Mouse (Mus musculus): ENCODE measurements around the gene Rpl27a.

Rpl27a gene

DNA sequence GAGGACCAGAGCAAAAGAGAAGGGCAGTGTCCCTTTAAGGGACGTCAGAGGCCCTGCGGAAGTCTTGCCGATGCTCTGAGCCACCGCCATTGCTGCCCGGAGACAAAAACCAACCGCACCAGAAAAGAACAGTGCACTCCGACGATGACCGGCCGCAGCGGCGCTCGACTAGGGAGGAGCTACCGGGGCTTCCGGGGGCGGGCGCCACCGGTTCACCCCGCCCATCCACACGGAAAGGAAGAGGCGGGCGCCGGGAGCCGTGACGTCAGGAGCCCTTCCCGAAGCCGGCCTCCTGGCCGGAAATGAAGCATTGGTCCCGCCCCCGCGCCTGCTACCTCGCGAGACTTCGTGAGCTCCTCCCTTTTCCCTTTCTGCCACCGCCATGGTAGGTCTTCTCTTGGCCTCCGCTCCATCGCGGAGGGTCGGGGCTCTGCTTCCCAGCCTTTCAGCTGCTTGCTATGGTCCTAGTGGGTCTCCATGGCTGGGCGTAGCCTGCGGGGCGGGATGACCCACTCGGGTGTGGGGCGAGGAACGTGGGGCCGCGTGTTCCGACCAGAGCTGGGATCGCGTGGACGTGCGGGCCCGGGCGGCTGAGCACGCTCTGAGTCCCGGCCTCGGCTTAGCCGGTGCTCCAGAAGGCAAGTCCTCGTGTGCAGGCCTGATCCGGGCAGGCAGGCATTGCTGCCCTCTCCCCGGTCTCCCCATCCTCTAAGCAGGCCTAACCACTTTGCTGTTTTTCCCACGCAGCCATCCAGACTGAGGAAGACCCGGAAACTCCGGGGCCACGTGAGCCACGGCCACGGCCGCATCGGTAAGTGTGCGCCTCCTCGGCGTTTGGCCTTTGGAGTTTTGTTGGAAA, at the start of gene Rpl27a:
Gene Rpl27a (plus strand): TSS at position 310 of the 859 bp plus-strand sequence.
- Histone ChIP-seq H3K27me3 (ENCODE audit: control insufficient read depth, insufficient read depth, low read length, poor library complexity, severe bottlenecking) (no peaks in the 10 kb centered on the region), H3K36me3 (ENCODE audit: control insufficient read depth, insufficient read depth, low read length, poor library complexity, severe bottlenecking) (peaks cover 7% of the 10 kb centered on the region; the same call in 1 of the 2 replicates)
- DNase-seq (ENCODE audit: low read depth, low spot score) = peak; percentile 99

DNA sequence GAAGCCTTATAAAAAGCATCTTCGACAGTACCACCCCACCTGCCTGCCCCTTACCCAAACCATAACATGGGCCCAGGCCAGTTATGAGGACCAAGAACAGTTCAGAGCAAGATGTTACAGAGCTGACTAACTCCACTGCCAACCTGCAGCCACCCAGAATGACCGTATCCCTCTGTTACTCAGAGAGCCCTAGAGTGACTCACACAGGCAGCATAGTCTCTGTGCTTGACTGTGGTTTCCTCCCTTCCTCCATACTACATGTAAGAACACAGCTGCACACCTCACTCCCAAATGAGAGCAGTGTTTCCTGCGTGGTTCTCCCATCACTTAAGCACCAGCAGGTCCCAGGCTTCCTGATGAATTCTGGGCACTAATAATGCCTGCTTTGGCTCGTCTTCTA, 48.2 kb upstream of the Rpl27a start:
- no peaks in the 10 kb centered on the region for H3K36me3 ChIP-seq (ENCODE audit: control insufficient read depth, insufficient read depth, low read length, poor library complexity, severe bottlenecking)
- no peak for DNase-seq (ENCODE audit: low read depth, low spot score)
- H3K27me3 ChIP-seq (ENCODE audit: control insufficient read depth, insufficient read depth, low read length, poor library complexity, severe bottlenecking) = no peaks in the 10 kb centered on the region

DNA sequence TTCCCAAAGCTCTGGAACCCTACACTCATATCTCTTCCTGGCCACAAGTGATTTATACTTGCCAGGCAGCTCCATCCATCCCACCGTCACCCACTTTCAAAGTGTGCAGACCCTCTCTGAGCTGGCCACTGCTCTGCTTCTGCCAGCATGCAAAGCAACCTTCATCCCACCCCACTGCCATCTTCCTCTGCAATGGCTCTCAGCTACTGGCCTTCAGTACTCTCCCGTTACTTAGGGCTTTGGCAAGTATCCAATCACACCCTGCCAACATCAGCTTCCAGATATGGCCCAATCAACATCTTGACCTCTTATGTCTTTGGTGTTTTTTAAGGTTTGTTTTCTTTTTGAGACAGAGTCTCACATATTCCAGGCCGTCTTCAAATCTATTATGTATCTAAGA, 41.0 kb upstream of the Rpl27a start:
- H3K27me3 ChIP-seq (ENCODE audit: control insufficient read depth, insufficient read depth, low read length, poor library complexity, severe bottlenecking) = no peaks in the 10 kb centered on the region
- no peaks in the 10 kb centered on the region for H3K36me3 ChIP-seq (ENCODE audit: control insufficient read depth, insufficient read depth, low read length, poor library complexity, severe bottlenecking)
- DNase-seq (ENCODE audit: low read depth, low spot score) = no peak

DNA sequence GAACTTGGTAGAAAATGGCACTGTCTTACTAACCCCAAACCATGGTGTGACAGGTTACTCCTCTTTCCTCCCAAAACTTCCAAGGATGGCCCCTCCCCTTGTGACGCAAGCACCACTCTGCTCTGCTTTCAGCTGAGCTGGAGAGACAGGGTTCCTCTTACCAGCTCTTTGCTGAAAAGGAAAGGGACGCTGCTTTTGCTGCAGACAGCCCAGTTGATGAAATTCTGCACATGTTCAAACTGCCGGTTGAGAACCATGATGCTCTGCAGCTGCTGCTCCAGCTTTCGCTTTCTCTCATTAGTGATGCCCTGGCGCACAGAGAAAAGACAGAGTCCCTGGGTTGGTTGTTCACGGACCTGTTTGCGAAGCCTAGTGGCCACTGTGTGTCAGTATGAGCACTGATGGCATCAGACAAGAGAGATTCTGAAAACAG, 38.2 kb upstream of the Rpl27a start:
- no peak for DNase-seq (ENCODE audit: low read depth, low spot score)
- no peaks in the 10 kb centered on the region for H3K36me3 ChIP-seq (ENCODE audit: control insufficient read depth, insufficient read depth, low read length, poor library complexity, severe bottlenecking)
- no peaks in the 10 kb centered on the region for H3K27me3 ChIP-seq (ENCODE audit: control insufficient read depth, insufficient read depth, low read length, poor library complexity, severe bottlenecking)

DNA sequence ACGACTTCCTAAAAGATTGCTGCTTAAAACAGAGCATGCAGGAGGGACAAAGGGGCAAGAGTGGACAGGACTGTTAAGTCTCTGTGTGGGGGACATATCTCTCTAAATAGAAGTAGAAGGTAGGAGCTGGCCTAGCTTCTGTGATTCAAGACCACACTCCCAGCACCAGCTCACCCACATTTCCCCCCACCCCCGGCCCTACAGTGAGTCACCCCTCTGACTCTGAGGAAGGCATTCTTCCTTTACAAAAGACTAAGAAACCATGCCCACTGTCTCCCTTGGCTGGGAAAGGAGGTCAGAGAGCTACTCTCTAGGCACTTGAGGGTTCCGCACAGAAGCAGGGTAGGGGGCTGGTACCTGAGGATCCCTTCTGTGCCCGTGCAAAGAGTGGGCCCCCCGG, 34.7 kb upstream of the Rpl27a start:
- no peak for DNase-seq (ENCODE audit: low read depth, low spot score)
- no peaks in the 10 kb centered on the region for H3K27me3 ChIP-seq (ENCODE audit: control insufficient read depth, insufficient read depth, low read length, poor library complexity, severe bottlenecking)
- H3K36me3 ChIP-seq (ENCODE audit: control insufficient read depth, insufficient read depth, low read length, poor library complexity, severe bottlenecking) = no peaks in the 10 kb centered on the region

DNA sequence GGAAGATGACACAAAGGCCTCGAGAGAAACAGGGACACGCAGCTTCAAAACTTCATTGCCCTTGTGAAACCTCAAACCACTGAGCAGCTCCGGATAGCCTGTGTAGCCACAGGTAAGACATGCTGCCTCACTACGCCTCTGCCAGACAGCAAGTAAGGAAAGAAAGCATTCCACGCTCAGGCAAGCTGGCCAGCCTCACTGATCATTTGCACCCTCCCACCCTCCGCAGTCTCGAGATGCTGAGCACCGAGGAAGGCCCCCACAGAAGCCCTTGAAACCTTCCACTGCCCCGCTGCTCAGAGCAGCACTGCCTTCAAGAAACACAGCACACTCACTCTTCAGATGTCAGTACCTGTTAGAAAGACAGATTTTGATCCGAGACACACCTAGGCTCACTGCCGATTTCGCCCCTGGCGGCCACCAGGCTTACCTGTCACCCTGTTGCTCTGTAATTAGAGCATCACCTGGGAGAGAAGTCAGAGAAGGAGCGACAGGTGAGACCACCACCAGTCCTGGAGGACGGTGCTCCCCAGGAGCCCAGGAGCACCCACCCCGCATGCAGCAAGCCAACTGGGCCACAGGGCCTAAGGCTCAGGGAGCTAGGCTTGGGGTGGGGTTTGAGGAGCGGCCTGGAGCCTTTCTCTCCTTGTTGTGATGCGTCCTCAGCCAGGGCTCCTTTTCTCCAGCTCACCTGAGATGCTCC, 26.2 kb upstream of the Rpl27a start:
- Histone ChIP-seq H3K36me3 (ENCODE audit: control insufficient read depth, insufficient read depth, low read length, poor library complexity, severe bottlenecking) (no peaks in the 10 kb centered on the region), H3K27me3 (ENCODE audit: control insufficient read depth, insufficient read depth, low read length, poor library complexity, severe bottlenecking) (no peaks in the 10 kb centered on the region)
- no peak for DNase-seq (ENCODE audit: low read depth, low spot score)

DNA sequence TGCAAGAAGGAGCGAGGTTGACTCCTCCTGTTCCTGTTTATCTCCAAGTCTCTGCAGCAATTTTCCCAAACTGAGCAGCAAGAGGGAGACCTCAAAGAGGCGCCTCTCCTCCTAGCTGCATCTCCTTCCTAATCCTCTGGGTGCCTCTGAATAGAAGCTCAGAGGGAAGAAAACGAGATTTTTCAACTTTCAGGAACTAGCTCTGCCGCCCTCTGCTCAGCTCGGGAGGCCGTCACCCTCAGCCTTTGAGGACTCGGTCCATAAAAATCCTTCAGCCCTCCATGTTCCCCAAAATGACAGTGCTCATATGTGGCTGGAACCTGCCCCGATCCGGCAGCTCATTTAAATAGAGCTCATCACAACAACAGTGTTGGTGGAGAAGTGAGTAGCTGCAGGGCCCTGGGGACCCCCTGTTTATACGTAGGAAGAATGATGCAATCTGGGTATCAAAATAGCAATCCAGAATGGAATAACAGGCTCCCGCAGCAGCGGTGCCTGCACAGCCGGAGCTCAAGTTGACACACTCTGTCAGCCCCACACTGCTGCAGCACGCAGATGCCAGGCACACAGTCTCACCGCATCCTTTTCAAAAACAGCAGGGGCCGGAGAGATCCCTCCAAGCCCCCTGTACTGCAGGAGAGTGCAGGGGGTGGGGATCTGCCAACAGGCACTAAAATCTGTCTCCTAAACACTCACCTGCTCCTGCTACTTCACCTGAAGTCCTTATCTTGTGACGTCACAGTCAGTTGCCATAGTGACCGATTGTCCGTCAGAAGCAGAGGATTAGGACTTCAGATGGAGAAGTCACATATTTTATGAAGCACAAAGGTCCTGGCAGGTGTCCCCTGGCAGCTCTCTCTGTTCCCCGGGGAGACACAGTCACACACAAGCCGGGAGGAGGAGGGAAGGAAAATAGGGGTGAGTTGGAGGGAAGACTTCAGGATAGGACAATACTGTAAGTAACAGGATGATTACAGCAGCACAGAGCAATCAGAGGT, 25.3 kb upstream of the Rpl27a start:
- Histone ChIP-seq H3K36me3 (ENCODE audit: control insufficient read depth, insufficient read depth, low read length, poor library complexity, severe bottlenecking) (no peaks in the 10 kb centered on the region), H3K27me3 (ENCODE audit: control insufficient read depth, insufficient read depth, low read length, poor library complexity, severe bottlenecking) (no peaks in the 10 kb centered on the region)
- no peak for DNase-seq (ENCODE audit: low read depth, low spot score)

DNA sequence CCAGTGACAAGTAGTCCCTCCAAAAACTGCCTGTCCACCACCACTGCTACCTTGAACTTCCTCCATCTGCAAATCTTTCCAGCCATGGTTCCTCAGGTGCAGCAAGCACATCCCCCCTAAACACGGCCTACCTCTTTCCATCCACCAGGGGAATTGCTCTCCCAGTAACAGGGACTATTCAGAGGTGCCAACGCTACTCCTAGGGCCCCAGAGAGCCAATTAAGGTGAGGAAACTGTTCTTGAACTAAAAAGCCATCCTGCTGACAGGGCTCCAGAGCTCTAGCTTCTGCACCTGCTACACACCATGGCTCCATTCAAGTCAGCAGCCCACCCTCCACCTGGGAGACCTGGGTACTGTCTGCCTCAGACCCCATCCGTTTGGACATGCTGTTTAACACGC, 21.4 kb upstream of the Rpl27a start:
- H3K27me3 ChIP-seq (ENCODE audit: control insufficient read depth, insufficient read depth, low read length, poor library complexity, severe bottlenecking) = no peaks in the 10 kb centered on the region
- no peak for DNase-seq (ENCODE audit: low read depth, low spot score)
- no peaks in the 10 kb centered on the region for H3K36me3 ChIP-seq (ENCODE audit: control insufficient read depth, insufficient read depth, low read length, poor library complexity, severe bottlenecking)

DNA sequence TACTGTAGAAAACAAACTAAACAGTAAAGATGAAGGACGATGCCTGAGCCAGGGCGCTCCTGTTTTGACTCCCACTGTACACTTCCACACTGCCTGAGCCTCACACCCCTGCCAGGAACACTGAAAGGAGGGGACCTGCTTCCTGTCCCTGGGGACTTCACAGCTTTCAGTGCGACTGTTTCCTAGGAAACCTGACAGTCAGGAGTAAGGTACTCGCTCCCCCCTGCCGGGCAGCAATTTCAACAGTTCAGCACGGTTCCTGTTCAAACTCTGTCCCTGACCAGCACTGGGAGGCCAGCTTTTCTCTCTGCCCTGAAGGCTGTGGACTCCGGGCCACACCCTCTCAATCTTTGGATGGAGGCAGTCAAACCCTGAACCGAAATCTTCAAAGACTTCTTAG, 11.8 kb upstream of the Rpl27a start:
- no peak for DNase-seq (ENCODE audit: low read depth, low spot score)
- Histone ChIP-seq H3K27me3 (ENCODE audit: control insufficient read depth, insufficient read depth, low read length, poor library complexity, severe bottlenecking) (no peaks in the 10 kb centered on the region), H3K36me3 (ENCODE audit: control insufficient read depth, insufficient read depth, low read length, poor library complexity, severe bottlenecking) (no peaks in the 10 kb centered on the region)

DNA sequence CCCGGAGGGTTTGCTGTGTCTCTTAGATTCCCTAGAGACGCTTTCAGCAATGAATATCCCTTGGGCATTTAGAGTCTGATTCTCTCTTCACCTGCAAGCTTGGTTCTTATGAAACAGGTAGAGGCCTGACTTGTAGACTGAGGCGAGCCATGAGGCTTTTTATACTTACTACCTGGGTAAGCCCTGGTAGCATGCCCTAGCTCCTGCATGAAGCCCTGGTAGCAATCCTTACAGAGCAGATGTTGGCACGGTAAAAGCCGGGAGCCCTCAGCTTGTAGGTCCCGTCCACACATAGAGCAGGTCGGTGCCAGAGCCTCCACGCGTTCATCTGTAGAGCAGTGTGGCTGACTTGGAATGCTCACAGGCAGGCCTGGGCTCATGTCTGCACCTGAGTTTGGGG, 11.4 kb upstream of the Rpl27a start:
- DNase-seq (ENCODE audit: low read depth, low spot score) = no peak
- H3K27me3 ChIP-seq (ENCODE audit: control insufficient read depth, insufficient read depth, low read length, poor library complexity, severe bottlenecking) = no peaks in the 10 kb centered on the region
- no peaks in the 10 kb centered on the region for H3K36me3 ChIP-seq (ENCODE audit: control insufficient read depth, insufficient read depth, low read length, poor library complexity, severe bottlenecking)

DNA sequence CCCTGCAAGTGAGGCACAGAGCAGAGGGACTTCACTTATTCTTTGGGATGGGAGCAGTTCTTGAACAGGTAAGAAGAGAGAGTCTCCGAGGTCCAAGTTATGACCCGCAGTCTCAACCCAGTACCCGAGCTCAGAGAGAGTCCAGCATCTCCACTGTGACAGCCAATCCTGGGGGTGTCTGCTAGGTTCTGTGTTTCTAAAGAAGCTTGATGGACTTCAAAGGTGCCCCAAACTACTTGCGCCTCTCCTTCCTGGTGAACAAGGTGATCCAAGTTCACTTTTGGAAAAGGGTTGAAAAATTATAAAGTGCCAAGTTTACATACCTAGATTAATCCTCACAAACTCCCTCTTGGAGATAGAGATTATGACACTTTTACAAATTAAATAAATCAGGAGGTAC, 10.9 kb upstream of the Rpl27a start, which contains the start of gene Trim66:
Gene Trim66 (minus strand): TSS at position 101 of the 400 bp plus-strand sequence.
- no peak for DNase-seq (ENCODE audit: low read depth, low spot score)
- Histone ChIP-seq H3K27me3 (ENCODE audit: control insufficient read depth, insufficient read depth, low read length, poor library complexity, severe bottlenecking) (no peaks in the 10 kb centered on the region), H3K36me3 (ENCODE audit: control insufficient read depth, insufficient read depth, low read length, poor library complexity, severe bottlenecking) (no peaks in the 10 kb centered on the region)

DNA sequence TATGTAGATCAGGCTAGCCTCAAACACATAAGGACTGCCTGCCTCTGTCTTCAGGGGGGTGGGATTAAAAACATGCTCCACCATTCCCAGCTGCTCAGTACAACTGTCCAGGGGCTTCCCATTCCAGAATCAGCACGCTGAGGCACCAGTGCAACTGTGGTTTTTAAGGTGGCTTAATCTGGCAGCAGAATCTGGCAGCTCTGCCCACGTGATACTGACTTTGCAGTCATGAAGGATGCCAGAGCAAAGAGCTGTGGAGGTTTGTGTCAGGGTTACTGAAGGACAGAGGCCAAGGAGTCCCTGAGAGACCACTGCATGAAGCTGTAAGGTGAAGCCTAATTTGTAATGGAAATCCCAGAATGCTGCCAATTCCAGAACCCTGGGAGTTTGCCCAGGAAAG, 8.1 kb upstream of the Rpl27a start:
- no peak for DNase-seq (ENCODE audit: low read depth, low spot score)
- H3K36me3 ChIP-seq (ENCODE audit: control insufficient read depth, insufficient read depth, low read length, poor library complexity, severe bottlenecking) = no peaks in the 10 kb centered on the region
- no peaks in the 10 kb centered on the region for H3K27me3 ChIP-seq (ENCODE audit: control insufficient read depth, insufficient read depth, low read length, poor library complexity, severe bottlenecking)

DNA sequence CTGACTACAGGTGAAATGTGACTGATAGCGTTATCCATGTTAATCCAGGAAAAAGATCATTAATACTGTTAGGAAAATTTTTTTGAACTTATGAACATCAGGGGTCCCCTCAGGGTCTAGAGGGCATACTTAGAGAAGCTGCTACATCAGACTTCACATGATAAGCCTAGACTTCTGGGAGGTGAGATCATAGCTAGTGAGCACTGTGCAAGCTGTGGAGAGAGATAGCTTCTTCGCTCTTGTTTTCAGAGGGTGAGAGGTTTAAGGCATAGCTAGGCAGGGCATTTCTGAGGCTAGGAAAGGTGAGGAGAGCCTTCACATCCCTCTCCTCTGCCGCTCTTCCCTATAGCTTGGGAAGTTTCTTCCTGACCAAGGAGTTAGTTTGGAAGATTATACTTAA, 7.1 kb upstream of the Rpl27a start:
- no peaks in the 10 kb centered on the region for H3K27me3 ChIP-seq (ENCODE audit: control insufficient read depth, insufficient read depth, low read length, poor library complexity, severe bottlenecking)
- no peak for DNase-seq (ENCODE audit: low read depth, low spot score)

DNA sequence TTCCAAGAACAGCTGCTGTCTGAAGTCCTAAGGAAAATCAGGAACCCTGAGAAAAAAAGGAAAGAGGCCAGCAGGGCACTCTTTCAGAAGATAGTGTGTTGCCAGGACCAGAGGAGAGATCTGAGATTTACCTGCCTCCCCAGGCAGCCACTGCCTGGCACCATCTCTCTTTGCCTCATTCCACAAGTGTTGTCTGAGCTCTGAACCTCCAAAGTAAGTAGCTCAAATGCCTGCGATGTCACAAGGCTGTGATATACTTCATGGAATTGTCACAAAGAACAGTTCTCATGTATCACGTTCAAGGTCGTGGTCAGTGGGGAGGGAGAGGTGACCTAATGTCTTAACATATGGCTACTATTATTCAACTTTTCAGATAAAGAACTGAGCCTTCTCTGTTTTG, 2.4 kb upstream of the Rpl27a start:
- Histone ChIP-seq H3K27me3 (ENCODE audit: control insufficient read depth, insufficient read depth, low read length, poor library complexity, severe bottlenecking) (no peaks in the 10 kb centered on the region), H3K36me3 (ENCODE audit: control insufficient read depth, insufficient read depth, low read length, poor library complexity, severe bottlenecking) (peaks cover 1% of the 10 kb centered on the region; the same call in 1 of the 2 replicates)
- DNase-seq (ENCODE audit: low read depth, low spot score) = no peak

More for the DNA sequence above, 7.1 kb upstream of the Rpl27a start:
- H3K36me3 ChIP-seq (ENCODE audit: control insufficient read depth, insufficient read depth, low read length, poor library complexity, severe bottlenecking) = no peaks in the 10 kb centered on the region

Data from splenic B cell, adult 2 months (primary cell).